Mouse (Mus musculus) left cerebral cortex, adult 18-20 months (tissue): ENCODE results near the gene Pofut1. TPM values are rescaled to one million over a fixed set of nuclear protein-coding genes. Genes with fewer than 3 reads are reported as not detected.
"Not testable (repeated sequence)": the region's sequence is repeated elsewhere in the genome, so short reads cannot be mapped to it uniquely, and the experiment has no call there.

Source experiments
- DNase-seq, 2 experiments: peaks; one replicate each; pipeline ENCODE4 v3.0.0; 2021 to 2022; ENCODE audit warnings: low spot score in 2 of 2, mixed read lengths in 1 of 2
- total RNA-seq, 2 experiments: library from RNA; stranded (reverse); gene quantifications; 2 replicates each; pipeline ENCODE4 v1.2.3; 2021

Gene Pofut1
- total RNA-seq, 2 experiments from 2014 or later = 13.8 to 15.8 TPM

DNA sequence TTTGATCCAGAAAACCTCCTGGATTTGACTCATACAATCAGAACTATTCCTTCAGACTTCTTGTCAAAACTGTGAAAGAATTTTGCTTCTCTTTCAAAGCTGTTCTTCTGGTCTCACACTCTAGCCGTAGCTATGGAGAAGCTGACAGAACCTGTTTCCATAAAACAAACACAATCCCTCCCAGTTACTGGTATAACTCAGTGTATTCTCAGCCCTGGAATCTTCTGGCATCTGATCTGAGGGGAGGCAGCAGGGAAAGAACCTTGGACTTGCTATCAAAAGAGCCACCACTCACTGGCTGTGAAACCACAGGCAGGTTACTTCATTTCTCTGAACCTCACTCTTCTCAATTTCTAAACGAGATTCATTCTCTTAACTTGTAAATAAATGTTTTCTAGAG lies 2.9 kb upstream of the Pofut1 start:
- no peak for DNase-seq

DNA sequence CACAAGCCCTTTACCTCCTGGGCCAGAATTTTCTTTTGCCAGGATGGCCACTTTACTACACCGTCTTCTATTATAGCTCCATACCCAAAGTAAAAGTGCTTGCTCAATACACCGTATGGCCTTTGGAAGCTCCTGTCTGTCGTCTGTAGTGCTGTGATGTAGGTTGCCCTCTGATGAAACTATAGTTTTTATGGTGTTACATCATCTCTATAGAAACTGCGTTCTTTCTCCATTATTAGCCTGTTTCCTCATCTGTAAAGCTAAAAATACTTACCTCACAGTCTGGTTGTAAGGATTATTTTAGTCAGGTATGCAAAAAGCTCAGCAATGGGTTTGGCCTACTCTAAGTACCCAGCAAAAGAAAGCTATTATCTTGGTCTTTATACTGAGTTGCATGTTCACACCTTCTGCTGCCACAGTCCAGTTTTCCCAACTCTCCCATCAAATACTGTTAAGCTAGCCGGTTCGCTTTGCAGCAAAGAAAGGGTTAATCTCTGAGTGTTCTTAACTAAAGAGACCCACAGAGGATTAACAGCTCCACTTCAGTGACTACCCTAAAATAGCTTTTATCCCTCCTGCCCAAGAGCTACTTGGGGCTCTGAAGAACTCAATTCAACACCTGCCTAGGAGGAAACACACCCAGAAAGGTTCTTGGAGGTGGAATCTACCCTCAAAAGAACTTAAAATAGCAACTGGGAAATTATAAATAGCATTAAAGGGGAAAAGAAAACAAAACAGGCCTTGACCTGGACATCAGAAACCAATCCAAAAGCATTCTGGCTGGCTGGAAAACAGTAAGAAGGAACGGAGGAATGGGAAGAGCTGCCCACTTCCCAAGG lies 2.1 kb upstream of the Pofut1 start:
- DNase-seq = no peak

GRCm38 (mm10) chr2:153239860-153240480 lies 1.4 kb upstream of the Pofut1 start:
- no peak for DNase-seq

DNA sequence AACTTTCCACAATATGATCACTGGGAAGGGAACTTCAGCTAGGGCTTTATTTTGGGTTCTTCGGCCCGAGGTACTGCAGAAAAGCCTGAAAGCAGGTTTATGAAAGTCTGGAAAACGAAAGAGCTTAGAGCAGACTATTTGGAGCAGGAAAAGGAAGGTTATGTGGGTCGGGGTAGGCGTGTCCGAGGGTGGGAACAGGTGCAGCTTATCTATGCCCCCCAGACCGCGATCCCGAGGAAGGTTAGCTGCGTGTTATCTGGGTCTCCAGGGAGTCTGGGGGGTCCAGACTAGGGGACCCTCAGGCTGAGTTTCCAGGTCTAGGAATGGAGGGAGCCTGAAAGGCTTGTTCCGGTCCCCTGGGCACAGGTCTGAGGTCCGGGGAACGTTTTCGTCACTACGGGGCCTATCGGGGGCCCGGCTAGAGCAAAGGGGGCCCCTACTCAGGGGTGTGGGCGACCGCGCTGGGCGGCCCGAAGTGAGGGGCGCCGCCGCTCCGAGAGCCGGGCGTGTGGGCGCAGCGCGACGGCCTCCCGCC lies 565 bp upstream of the Pofut1 start:
- DNase-seq = no peak

- DNase-seq = no peak
Observed at GRCm38 (mm10) chr2:153242156-153242555, 823 bp downstream of the Pofut1 start.

DNA sequence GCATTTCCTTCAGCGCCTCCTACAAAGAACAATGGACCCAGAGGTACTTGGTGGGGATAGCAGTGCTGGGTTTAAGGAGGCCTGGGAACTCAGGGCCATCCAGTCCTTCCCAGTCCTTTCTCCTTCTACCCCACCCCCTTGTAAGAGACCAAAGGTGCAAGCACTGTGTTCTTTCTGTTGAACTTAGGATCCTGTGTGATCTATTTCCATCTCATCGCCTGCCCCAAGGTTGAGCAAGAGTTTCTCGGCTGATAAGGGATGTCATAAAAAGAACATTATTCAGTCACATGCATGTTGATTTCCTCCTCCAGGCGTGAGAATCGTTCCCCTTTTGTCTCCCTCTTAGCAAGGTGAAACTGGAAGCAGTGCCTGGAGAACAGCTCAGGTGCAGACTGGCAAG lies 8.4 kb downstream of the Pofut1 start:
- no peak for DNase-seq

GRCm38 (mm10) chr2:153256604-153257003 lies 15.3 kb downstream of the Pofut1 start:
- DNase-seq = no peak

DNA sequence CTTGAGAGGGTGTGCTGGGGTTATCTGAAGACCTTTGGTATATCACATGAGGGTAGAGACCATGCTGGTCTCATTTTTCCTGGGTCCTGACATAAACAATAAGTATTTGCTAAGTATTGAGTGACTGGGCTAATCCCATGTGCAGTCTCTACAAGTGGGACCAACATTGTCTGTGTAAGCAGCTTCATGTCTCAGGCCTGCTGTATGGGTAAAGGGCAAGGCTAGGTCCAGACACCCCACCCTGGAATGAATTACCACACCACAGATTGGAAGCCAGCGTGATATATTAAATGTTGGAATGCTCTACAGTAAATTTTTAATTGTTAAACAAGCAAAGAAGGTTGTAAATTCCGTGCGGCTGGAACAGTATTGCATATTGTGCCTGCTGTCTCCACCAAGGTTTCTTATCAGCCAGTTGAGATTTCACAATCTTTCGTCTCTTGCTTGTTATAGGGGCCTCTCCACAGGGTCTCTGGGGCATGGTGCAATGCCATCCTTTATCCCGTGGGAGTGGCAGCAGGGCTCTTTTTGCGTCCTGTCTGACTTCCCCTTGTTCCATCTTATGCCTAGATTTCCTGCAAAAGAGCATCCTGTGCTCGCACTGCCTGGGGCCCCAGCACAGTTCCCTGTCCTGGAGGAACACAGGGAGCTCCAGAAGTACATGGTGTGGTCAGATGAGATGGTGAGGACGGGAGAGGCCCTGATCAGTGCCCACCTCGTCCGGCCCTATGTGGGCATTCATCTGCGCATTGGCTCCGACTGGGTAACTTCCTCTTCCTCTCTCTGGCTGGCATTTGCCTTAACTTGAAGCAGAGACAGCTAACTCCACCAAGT lies 17.9 kb downstream of the Pofut1 start:
- DNase-seq = no peak

DNA sequence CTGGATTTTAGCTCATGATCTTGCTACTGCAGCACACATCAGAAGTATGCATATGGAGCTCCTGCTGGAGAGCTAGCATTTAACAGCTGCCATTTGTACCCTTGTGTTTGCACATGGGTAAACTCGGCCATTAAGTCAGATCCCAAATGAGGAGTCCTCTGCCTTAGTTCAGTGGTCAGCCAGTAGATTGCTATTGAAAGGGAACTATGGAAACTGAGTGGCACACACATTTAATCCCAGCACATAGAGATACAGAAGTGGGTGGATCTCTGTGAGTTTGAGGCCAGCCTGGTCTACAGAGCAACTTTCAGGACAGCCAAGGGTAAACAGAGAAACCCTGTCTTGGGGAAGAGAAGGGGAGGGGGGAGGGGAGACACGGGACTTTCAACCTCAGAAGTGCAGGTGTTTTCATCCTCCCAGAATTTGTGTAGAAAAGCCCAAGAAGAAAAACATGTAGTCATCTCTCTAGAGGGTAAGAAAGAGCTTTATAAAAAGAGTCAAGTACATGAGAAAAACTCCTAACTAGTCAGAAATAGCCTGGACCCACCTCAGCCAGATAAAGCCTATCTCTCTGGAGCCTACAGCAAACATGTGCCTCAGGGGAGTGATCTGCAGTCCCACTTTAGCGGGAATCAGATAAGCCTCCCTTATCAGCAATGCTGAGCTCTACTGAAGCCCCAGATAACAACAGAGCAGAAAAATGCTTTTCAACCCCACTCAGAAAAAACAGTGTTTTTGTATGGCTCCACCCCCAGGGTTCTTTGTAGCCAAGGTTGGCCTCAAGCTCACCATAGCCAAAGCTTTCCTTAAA lies 18.7 kb downstream of the Pofut1 start:
- no peak for DNase-seq

DNA sequence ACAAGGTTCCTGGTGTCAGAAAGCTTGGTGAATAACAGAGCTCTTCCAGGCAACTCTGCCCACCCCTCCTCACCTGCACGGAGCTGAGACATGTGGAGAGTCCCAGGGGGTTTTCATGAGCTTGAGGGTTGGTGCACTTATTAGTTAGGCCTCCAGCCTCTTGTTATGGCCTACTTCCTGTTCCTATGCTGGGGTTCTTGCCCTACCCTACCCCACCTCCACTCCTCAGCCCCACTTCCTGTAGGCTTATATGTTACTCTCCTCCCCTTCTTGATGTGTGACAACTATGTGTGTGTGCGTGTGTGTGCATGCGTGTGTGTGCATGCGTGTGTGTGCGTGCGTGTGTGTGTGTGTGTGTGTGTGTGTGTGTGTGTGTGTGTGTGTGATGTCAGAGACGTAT lies 21.7 kb downstream of the Pofut1 start:
- DNase-seq = no peak

GRCm38 (mm10) chr2:153267331-153267730 lies 26.0 kb downstream of the Pofut1 start:
- no peak for DNase-seq

- DNase-seq = not testable (repeated sequence)
Observed at GRCm38 (mm10) chr2:153270231-153270915, 29.0 kb downstream of the Pofut1 start.

- DNase-seq = not testable (repeated sequence)
Observed at GRCm38 (mm10) chr2:153274200-153274918, 33.0 kb downstream of the Pofut1 start.

DNA sequence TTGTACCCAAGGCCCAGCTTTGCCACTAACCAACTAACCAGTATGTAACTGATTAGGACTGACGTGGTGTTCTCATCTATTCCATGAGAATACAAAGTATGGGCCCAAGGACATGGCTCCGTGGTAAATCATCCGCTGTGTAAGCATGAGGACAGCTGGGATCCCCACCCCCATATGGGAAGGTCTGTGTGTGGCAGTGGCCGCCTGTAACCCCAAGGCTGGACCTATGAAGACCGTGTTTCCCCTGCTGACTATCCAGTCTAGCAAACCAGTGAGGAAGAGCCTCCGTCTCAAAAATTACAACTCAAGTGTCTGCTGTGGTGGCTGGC lies 33.5 kb downstream of the Pofut1 start:
- no peak for DNase-seq

DNA sequence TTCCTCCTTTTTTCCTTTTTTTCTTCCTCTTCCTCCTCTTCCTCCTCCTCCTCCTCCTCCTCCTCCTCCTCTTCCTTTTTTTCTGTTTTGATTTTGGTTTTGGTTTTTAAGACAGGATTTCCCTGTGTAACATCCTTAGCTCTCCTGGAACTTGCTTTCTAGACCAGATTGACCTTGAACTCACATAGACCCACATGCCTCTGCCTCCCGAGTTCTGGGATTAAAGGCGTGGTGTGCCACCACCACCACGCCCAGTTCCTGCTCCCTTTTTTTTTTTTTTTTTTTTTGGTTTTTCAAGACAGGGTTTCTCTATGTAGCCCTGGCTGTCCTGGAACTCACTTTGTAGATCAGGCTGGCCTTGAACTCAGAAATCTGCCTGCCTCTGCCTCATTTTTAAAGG lies 34.2 kb downstream of the Pofut1 start:
- not testable (repeated sequence) for DNase-seq

DNA sequence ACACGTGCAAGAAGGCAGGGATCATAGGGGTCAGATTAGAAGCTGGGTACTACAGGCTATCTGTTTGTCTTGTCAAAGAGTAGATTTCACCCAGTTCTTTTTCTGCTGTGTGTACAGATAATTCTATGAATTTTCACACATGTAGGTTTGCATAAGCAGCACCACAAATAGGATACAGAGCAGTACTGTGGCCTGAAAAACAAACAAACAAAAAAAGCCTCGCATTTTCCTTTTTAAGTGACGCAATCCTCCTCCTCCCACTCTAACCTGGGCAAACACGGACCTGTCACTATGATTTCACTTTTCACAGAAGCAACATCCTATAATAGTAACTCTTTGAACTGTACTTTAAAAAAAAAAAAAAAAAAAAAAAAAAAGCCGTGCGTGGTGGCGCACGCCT lies 35.1 kb downstream of the Pofut1 start:
- DNase-seq = no peak

GRCm38 (mm10) chr2:153276846-153277245 lies 35.5 kb downstream of the Pofut1 start:
- DNase-seq = not testable (repeated sequence)

GRCm38 (mm10) chr2:153278357-153278756 lies 37.0 kb downstream of the Pofut1 start:
- no peak for DNase-seq

DNA sequence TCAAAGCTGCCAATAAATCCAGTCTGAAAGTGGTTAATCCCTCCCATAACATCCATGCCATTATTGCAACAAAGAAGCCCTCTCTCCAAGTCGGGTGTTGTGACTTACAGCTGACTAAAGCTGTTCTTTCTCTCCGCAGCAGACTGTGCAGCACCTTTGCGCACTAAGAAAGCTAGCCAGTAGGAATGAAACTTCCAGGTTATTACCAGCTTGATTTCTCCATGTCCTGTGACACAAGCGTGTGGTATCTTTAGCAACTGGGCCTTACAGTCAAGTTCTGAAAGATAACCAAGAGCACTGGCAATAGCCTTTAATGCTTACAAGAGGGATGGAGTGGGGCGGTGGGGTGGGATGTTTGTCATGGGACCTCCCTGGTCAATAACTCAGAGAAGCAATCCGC lies 42.6 kb downstream of the Pofut1 start:
- no peak for DNase-seq

GRCm38 (mm10) chr2:153286524-153286923 lies 45.2 kb downstream of the Pofut1 start:
- DNase-seq = no peak
